Mouse (Mus musculus): ENCODE data around the gene Ppp1r9a. TPM values are rescaled to one million over a fixed set of nuclear protein-coding genes. Genes with fewer than 3 reads are reported as not detected.

The Ppp1r9a gene
- polyA plus RNA-seq, 1 experiment: 1.1 TPM

- WGBS: 96% methylated on average over 14 of the region's 14 CpGs
- Histone ChIP-seq H3K4me3 (ENCODE audit: low read depth, low read length) (no peak overlapping the region), H3K27me3 (ENCODE audit: control insufficient read depth, insufficient read depth, low read length) (no peaks in the 10 kb centered on the region), H3K36me3 (ENCODE audit: control insufficient read depth, insufficient read depth, low read length) (no peaks in the 10 kb centered on the region), H3K4me1 (ENCODE audit: control insufficient read depth, insufficient read depth, insufficient read length, low read length) (no peaks in the 10 kb centered on the region), H3K27ac (ENCODE audit: insufficient read depth, low read depth, low read length) (no peak overlapping the region)
- TF ChIP-seq CTCF (IDR thresholded peaks at IDR 0.05; ENCODE audit: extremely low read depth, insufficient read length, insufficient replicate concordance, low read depth, low read length) (no peak), POLR2A (IDR thresholded peaks at IDR 0.05; ENCODE audit: low read depth, low read length) (no peak)
Measured at GRCm38 (mm10) chr6:5129364-5130093, 226.8 kb downstream of the Ppp1r9a start.

DNA sequence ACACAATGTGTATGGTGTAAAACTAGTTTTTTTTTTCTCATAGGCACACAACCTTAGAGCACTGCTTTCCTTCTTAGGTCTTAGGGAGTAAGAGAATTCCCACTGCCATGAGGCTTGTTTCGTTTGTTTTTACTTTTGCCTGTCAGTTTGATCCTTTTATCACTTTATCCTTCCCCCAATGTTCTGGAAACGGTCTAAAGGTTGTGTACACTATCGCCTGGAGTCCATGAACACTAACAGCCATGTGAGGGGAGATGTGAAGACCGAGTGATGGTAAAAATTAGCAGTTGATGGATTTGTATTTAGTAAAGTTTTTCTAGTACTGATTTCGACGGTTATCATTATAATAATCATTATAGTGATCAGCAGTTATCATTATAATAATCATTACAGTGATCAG, 232.3 kb downstream of the Ppp1r9a start:
- Histone ChIP-seq H3K27me3 (ENCODE audit: control insufficient read depth, insufficient read depth, low read length) (no peaks in the 10 kb centered on the region), H3K27ac (ENCODE audit: insufficient read depth, low read depth, low read length) (no peak overlapping the region), H3K4me3 (ENCODE audit: low read depth, low read length) (no peak overlapping the region), H3K36me3 (ENCODE audit: control insufficient read depth, insufficient read depth, low read length) (no peaks in the 10 kb centered on the region), H3K4me1 (ENCODE audit: control insufficient read depth, insufficient read depth, insufficient read length, low read length) (no peaks in the 10 kb centered on the region)
- 63% methylated on average over 6 of the region's 6 CpGs for WGBS
- no peak for TF ChIP-seq CTCF (IDR thresholded peaks at IDR 0.05; ENCODE audit: extremely low read depth, insufficient read length, insufficient replicate concordance, low read depth, low read length)
- no peak for TF ChIP-seq POLR2A (IDR thresholded peaks at IDR 0.05; ENCODE audit: low read depth, low read length)

- Histone ChIP-seq H3K4me1 (ENCODE audit: control insufficient read depth, insufficient read depth, insufficient read length, low read length) (no peaks in the 10 kb centered on the region), H3K27ac (ENCODE audit: insufficient read depth, low read depth, low read length) (no peak overlapping the region), H3K27me3 (ENCODE audit: control insufficient read depth, insufficient read depth, low read length) (no peaks in the 10 kb centered on the region), H3K36me3 (ENCODE audit: control insufficient read depth, insufficient read depth, low read length) (no peaks in the 10 kb centered on the region), H3K4me3 (ENCODE audit: low read depth, low read length) (no peak overlapping the region)
- TF ChIP-seq CTCF (IDR thresholded peaks at IDR 0.05; ENCODE audit: extremely low read depth, insufficient read length, insufficient replicate concordance, low read depth, low read length) (no peak), POLR2A (IDR thresholded peaks at IDR 0.05; ENCODE audit: low read depth, low read length) (no peak)
- WGBS: 83% methylated on average over 6 of the region's 6 CpGs
Measured at GRCm38 (mm10) chr6:5136046-5136445, 233.3 kb downstream of the Ppp1r9a start.

DNA sequence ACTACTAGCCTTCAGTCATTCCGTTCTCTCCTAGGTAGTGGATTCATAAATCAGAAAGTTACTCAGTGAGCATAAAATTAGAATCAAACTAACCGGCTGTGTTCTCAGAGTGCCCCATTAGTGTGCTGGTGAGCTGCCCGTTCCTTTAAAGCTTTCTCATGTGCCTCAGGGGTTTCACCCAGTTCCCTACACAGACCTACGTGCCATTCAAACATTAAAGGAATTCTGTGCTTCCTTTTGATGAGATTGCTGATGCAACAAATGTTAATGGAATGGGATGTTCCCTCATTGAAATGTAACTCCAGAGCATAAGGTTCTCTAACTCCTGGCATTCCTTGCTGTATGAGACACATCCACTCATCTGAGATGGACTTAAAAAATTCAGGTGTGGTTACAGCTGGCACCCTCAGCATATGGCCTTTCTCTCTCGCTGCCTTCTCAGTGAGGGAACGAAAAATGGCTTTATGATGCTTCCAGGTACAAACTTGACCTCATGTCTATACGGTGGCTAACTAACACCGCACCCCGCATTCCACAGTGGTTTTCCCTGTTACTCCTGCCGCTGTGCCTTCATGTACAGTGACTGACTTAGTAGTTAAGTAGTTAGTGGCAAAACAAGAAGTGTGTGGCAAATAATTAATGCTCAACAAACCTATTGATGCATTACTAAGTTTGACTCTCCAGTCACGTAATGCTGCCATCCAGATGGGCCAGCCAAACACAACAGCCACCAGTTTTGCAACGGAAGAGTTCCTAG, 236.3 kb downstream of the Ppp1r9a start:
- 91% methylated on average over 12 of the region's 12 CpGs for WGBS
- H3K36me3 ChIP-seq (ENCODE audit: control insufficient read depth, insufficient read depth, low read length): no peaks in the 10 kb centered on the region
- no peaks in the 10 kb centered on the region for H3K4me1 ChIP-seq (ENCODE audit: control insufficient read depth, insufficient read depth, insufficient read length, low read length)
- no peak overlapping the region for H3K4me3 ChIP-seq (ENCODE audit: low read depth, low read length)
- H3K27ac ChIP-seq (ENCODE audit: insufficient read depth, low read depth, low read length): no peak overlapping the region
- no peaks in the 10 kb centered on the region for H3K27me3 ChIP-seq (ENCODE audit: control insufficient read depth, insufficient read depth, low read length)
- TF ChIP-seq POLR2A (IDR thresholded peaks at IDR 0.05; ENCODE audit: low read depth, low read length) (no peak), CTCF (IDR thresholded peaks at IDR 0.05; ENCODE audit: extremely low read depth, insufficient read length, insufficient replicate concordance, low read depth, low read length) (no peak)

- Histone ChIP-seq H3K4me3 (ENCODE audit: low read depth, low read length) (no peak overlapping the region), H3K4me1 (ENCODE audit: control insufficient read depth, insufficient read depth, insufficient read length, low read length) (no peaks in the 10 kb centered on the region), H3K27me3 (ENCODE audit: control insufficient read depth, insufficient read depth, low read length) (no peaks in the 10 kb centered on the region), H3K36me3 (ENCODE audit: control insufficient read depth, insufficient read depth, low read length) (no peaks in the 10 kb centered on the region), H3K27ac (ENCODE audit: insufficient read depth, low read depth, low read length) (no peak overlapping the region)
- TF ChIP-seq CTCF (IDR thresholded peaks at IDR 0.05; ENCODE audit: extremely low read depth, insufficient read length, insufficient replicate concordance, low read depth, low read length) (no peak), POLR2A (IDR thresholded peaks at IDR 0.05; ENCODE audit: low read depth, low read length) (no peak)
- WGBS: 91% methylated on average over 9 of the region's 9 CpGs
Measured at GRCm38 (mm10) chr6:5139666-5140065, 236.9 kb downstream of the Ppp1r9a start.

DNA sequence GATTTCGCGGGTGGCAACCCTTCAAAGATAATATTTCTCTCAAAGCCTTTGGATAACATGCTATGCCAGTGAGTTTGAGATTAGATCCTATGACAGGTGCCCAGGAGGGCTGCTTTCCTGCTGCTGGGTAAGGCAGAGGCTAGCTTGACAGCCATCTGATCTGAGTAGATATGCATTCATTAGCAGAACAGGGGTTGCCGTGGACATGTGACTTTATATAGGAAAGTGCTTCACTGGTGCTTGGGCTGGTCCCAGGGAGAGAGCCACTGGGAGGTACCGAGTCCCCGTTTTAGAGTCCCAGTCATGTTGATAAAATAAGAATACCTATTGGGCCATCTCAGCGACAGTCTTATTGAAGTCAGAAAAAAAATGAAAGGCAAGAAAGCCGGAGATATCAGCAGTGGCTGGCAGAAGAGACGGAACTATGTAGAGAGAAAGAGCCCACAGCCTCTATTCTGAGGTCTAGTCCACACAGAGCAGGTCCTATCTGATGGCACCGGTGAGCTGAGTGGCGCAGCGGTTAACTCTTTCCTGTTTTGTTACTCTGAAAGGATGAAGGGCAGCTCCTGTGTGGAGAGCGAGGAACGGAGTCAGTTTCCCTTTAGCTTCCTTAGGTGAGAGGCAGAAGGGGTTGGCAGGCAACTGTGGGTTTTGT, 244.9 kb downstream of the Ppp1r9a start:
- TF ChIP-seq CTCF (IDR thresholded peaks at IDR 0.05; ENCODE audit: extremely low read depth, insufficient read length, insufficient replicate concordance, low read depth, low read length) (no peak), POLR2A (IDR thresholded peaks at IDR 0.05; ENCODE audit: low read depth, low read length) (no peak)
- Histone ChIP-seq H3K27ac (ENCODE audit: insufficient read depth, low read depth, low read length) (no peak overlapping the region), H3K27me3 (ENCODE audit: control insufficient read depth, insufficient read depth, low read length) (no peaks in the 10 kb centered on the region), H3K4me3 (ENCODE audit: low read depth, low read length) (no peak overlapping the region), H3K36me3 (ENCODE audit: control insufficient read depth, insufficient read depth, low read length) (no peaks in the 10 kb centered on the region), H3K4me1 (ENCODE audit: control insufficient read depth, insufficient read depth, insufficient read length, low read length) (no peaks in the 10 kb centered on the region)
- 82% methylated on average over 13 of the region's 13 CpGs for WGBS

GRCm38 (mm10) chr6:5149941-5150340, 247.2 kb downstream of the Ppp1r9a start:
- H3K27ac ChIP-seq (ENCODE audit: insufficient read depth, low read depth, low read length): no peak overlapping the region
- 86% methylated on average over 2 of the region's 2 CpGs for WGBS
- no peaks in the 10 kb centered on the region for H3K36me3 ChIP-seq (ENCODE audit: control insufficient read depth, insufficient read depth, low read length)
- TF ChIP-seq POLR2A (IDR thresholded peaks at IDR 0.05; ENCODE audit: low read depth, low read length) (no peak), CTCF (IDR thresholded peaks at IDR 0.05; ENCODE audit: extremely low read depth, insufficient read length, insufficient replicate concordance, low read depth, low read length) (no peak)
- no peak overlapping the region for H3K4me3 ChIP-seq (ENCODE audit: low read depth, low read length)
- H3K27me3 ChIP-seq (ENCODE audit: control insufficient read depth, insufficient read depth, low read length): no peaks in the 10 kb centered on the region
- H3K4me1 ChIP-seq (ENCODE audit: control insufficient read depth, insufficient read depth, insufficient read length, low read length): no peaks in the 10 kb centered on the region
